Comparison of ENCODE assay signal across 1 mouse cellular context in the genomic region with DNA sequence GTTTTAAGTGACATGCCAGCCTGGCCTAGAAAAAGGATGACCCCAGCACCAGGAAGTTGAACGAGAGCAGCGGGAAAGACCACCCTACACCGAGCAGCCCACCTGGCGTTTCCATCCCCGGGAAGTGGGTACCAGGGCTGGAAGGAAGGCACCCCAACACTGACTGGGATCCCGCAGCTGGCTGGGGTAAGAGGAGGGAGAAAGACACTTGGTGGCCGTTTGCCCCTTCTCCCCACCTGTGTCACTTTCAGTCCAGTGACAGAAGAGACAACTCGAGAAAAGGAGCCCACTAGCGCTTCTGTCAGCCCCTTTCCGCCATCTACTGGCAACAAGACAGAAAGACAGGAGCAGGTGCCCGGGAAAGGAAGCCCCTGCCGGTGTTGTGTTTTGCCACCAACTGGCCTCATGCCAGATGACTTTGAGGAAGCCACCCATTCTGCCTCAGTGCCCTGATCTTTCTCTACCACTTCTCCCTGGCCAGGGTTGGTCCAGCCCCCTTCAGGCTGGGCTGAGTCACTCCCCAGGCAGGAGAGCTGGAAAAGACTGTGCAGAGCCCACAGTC.
TF ChIP-seq lines count a peak whose summit lies in the region.

A gene (plus strand): TSS at position 551 of the 562 bp plus-strand sequence.

TF ChIP-seq in MEL, 35 proteins besides CTCF, POLR2A, EP300 and RAD21 (continued from another document):
- TF ChIP-seq HCFC1 (IDR thresholded peaks at IDR 0.05; ENCODE audit: low read depth, low read length): peak; percentile 15; the same call in 1 of the 2 replicates
- no peak for TF ChIP-seq ZNF384 (IDR thresholded peaks at IDR 0.05; ENCODE audit: low read depth, low read length)
- peak; percentile 54; the same call in 1 of the 2 replicates for TF ChIP-seq E2F4 (IDR thresholded peaks at IDR 0.05; ENCODE audit: borderline replicate concordance, low read depth, low read length)
- TF ChIP-seq MYC (IDR thresholded peaks at IDR 0.05; ENCODE audit: low read depth, low read length): no peak
- no peak for TF ChIP-seq MAZ (IDR thresholded peaks at IDR 0.05; ENCODE audit: low read depth, low read length)
- no peak for TF ChIP-seq ZMIZ1 (IDR thresholded peaks at IDR 0.05; ENCODE audit: low read depth, low read length)
- no peak for TF ChIP-seq POLR2AphosphoS2 (IDR thresholded peaks at IDR 0.05; ENCODE audit: low read length)
- no peak for TF ChIP-seq ZKSCAN1 (IDR thresholded peaks at IDR 0.05; ENCODE audit: low read depth, low read length)
- TF ChIP-seq TCF12 (IDR thresholded peaks at IDR 0.05; ENCODE audit: low read depth, low read length): 0 out of 2 replicates have a peak, but pooled peaks have one; percentile 10
- no peak for TF ChIP-seq MXI1 (IDR thresholded peaks at IDR 0.05; ENCODE audit: low read depth, low read length)
